Mouse (Mus musculus) megakaryocyte, embryonic 14.5 days (primary cell): Measurements from ENCODE around the gene Gm10260. TPM values are rescaled to one million over a fixed set of nuclear protein-coding genes. Genes with fewer than 3 reads are reported as not detected.

Source experiments
- H3K27me3 ChIP-seq: replicated peaks from 2 replicates; pipeline ENCODE3; 2012; ENCODE audit warnings: inconsistent platforms
- H3K36me3 ChIP-seq: replicated peaks from 2 replicates; pipeline ENCODE3; 2012; ENCODE audit warnings: low read length, inconsistent platforms, mixed read lengths
- H3K4me1 ChIP-seq: 2 replicates; pipeline ENCODE4 v1.6.1; 2012; ENCODE audit warnings: inconsistent platforms
- H3K4me3 ChIP-seq: replicated peaks from 2 replicates; pipeline ENCODE3; 2012; ENCODE audit warnings: moderate library complexity, mild to moderate bottlenecking, inconsistent platforms
- H3K9me3 ChIP-seq: 2 replicates; pipeline ENCODE4 v1.6.1; 2012; ENCODE audit warnings: inconsistent platforms
- FLI1 ChIP-seq: IDR thresholded peaks from 2 replicates; pipeline ENCODE4 v1.6.1; 2012; ENCODE audit warnings: low read length, inconsistent platforms, mixed read lengths
- GATA1 ChIP-seq: IDR thresholded peaks from 3 replicates; pipeline ENCODE4 v1.6.1; 2012; ENCODE audit warnings: mixed read lengths, low read length, inconsistent platforms, borderline replicate concordance
- polyA plus RNA-seq: library from polyadenylated mRNA; stranded (reverse); fragments of >175 nt; gene quantifications from 2 replicates; pipeline ENCODE4 v1.2.3, GENCODE M21; 2012; ENCODE audit warnings: low replicate concordance; ENCODE audit not compliant: insufficient read depth

Gm10260 gene
- 316 and 1,157 TPM in 2 replicates for polyA plus RNA-seq

GRCm38 (mm10) chr13:97760532-97760931 is at the start of gene Gm10260:
Gm10260 (minus strand) TSS chr13:97760632.
- Histone ChIP-seq H3K27me3 (no peaks in the 10 kb centered on the region), H3K4me1 (no peaks in the 10 kb centered on the region), H3K36me3 (no peaks in the 10 kb centered on the region), H3K4me3 (no peak within 1 kb of the TSS), H3K9me3 (peaks cover 17% of the 10 kb centered on the region)
- TF ChIP-seq FLI1 (no peak), GATA1 (no peak)

DNA sequence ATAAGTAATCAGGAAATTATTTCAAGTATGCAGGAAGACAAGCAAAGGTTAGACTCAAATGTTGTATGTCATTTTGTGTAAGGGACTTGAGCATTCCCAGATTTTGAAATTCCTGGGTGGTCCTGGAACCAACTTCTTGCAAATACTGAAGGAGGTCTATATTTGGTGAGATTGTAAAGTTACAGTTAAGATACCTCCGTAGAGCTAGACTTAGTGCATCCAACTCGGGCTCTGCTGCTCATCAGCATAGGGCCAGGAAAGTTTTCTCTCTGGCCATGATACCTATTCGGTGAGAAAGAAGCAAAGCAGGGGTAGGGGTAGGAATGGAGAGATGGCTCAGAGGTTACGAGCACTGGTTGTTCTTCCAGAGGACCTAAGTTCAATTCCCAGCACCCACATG is 49.4 kb upstream of the Gm10260 start:
- no peaks in the 10 kb centered on the region for H3K4me1 ChIP-seq
- H3K27me3 ChIP-seq, result peaks cover 10% of the 10 kb centered on the region
- no peaks in the 10 kb centered on the region for H3K9me3 ChIP-seq
- H3K36me3 ChIP-seq, result no peaks in the 10 kb centered on the region
- no peak for TF ChIP-seq GATA1
- no peak for TF ChIP-seq FLI1
- no peak overlapping the region for H3K4me3 ChIP-seq

DNA sequence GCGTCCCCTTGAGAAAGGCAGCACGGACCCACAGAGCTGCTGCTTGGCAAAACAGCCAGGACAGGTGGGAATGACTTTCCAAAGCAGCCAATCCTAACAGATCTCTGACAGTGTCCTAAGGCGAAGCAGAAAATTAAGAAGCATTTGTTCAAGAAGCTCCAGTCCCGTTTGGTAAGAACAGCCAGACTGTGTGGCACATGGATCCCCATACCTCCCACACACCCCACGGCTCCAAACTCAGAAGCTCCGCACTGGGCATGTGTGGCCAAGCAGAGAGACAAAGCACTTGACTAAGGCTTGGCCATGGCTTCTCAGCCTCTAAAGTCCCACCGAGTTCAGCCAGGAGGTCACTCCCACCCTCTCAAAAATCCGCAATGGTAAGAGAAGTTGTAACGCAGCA is 45.5 kb upstream of the Gm10260 start:
- Histone ChIP-seq H3K27me3 (peaks cover 7% of the 10 kb centered on the region), H3K4me3 (no peak overlapping the region)

DNA sequence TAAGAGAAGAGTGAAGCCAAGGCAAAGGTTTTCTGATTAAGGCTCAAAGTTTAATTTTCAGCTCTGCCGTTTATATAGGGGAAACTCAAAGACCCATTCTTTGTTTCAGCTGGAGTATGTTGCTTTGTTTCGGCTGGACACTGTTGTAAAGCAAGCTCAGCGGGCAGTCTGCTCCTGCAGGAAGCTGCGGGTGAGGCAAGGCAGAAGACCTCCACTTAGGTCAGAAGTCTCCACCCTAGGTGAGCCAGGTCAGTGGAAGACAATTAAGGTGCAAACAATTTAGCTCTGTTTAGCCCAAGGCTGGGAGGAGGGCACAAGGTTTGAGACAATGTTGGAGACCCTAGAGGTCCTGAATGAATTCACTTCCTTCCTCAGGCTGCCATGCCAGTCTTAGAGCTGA is 42.0 kb upstream of the Gm10260 start:
- Histone ChIP-seq H3K36me3 (no peaks in the 10 kb centered on the region), H3K27me3 (peaks cover 13% of the 10 kb centered on the region), H3K4me3 (no peak overlapping the region), H3K9me3 (no peaks in the 10 kb centered on the region), H3K4me1 (peaks cover 21% of the 10 kb centered on the region)
- TF ChIP-seq GATA1 (no peak), FLI1 (no peak)

More for the DNA sequence above, 45.5 kb upstream of the Gm10260 start:
- Histone ChIP-seq H3K4me1 (peaks cover 18% of the 10 kb centered on the region), H3K9me3 (no peaks in the 10 kb centered on the region), H3K36me3 (no peaks in the 10 kb centered on the region)
- TF ChIP-seq GATA1, result no peak
- no peak for TF ChIP-seq FLI1

GRCm38 (mm10) chr13:97797462-97797861 is 37.0 kb upstream of the Gm10260 start:
- peaks cover 14% of the 10 kb centered on the region for H3K27me3 ChIP-seq
- H3K36me3 ChIP-seq, result no peaks in the 10 kb centered on the region
- H3K4me1 ChIP-seq, result peaks cover 12% of the 10 kb centered on the region
- no peaks in the 10 kb centered on the region for H3K9me3 ChIP-seq
- TF ChIP-seq GATA1, result no peak
- TF ChIP-seq FLI1, result no peak
- no peak overlapping the region for H3K4me3 ChIP-seq

DNA sequence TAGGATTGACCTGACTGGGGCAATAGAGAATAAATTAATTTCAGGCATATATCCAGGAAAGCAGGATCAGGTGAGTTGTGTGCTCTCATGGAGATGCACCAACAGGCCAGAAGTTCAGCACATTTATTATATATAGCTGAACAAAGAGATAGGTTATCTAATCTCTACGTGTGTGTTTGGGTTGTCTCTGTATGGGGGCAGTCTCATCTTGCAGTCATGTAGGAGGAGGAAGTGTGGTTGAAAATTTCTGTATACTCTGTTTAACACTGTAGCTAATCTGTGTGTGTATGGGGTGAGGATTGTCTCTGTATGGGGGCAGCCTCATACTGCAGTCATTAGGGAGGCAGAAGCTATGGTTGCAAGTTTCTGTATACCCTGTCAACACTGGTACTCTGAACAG is 34.3 kb upstream of the Gm10260 start:
- peaks cover 3% of the 10 kb centered on the region; the same call in 1 of the 2 replicates for H3K4me1 ChIP-seq
- no peaks in the 10 kb centered on the region for H3K9me3 ChIP-seq
- no peak overlapping the region for H3K4me3 ChIP-seq
- H3K27me3 ChIP-seq, result peaks cover 11% of the 10 kb centered on the region
- TF ChIP-seq GATA1 (no peak), FLI1 (no peak)
- H3K36me3 ChIP-seq, result no peaks in the 10 kb centered on the region

DNA sequence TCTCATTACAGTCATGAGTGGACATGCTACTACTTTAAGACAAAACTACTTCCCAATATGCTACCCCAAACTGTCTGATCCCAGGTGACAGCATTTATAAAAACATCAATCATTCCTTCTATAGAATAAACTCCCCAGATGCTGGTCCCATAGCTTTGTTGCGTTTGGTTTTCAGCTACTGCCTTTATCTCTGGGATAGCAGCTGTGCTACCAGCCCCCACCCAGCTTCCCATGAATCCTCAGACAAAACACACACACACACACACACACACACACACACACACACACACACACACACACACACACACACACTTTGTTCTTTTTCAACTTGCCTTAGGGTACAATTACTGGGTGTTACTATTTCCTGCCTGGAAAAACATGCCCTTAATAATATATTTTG is 33.5 kb upstream of the Gm10260 start:
- Histone ChIP-seq H3K4me1 (peaks cover 8% of the 10 kb centered on the region; the same call in 1 of the 2 replicates), H3K36me3 (no peaks in the 10 kb centered on the region), H3K9me3 (no peaks in the 10 kb centered on the region), H3K4me3 (no peak overlapping the region), H3K27me3 (peaks cover 11% of the 10 kb centered on the region)
- TF ChIP-seq GATA1 (no peak), FLI1 (no peak)

- no peaks in the 10 kb centered on the region for H3K9me3 ChIP-seq
- H3K27me3 ChIP-seq, result peaks cover 5% of the 10 kb centered on the region
- peaks cover 17% of the 10 kb centered on the region; the same call in 1 of the 2 replicates for H3K4me1 ChIP-seq
- TF ChIP-seq FLI1, result no peak
- no peak for TF ChIP-seq GATA1
- no peak overlapping the region for H3K4me3 ChIP-seq
- H3K36me3 ChIP-seq, result no peaks in the 10 kb centered on the region
Measured at GRCm38 (mm10) chr13:97791664-97792063, 31.2 kb upstream of the Gm10260 start.

DNA sequence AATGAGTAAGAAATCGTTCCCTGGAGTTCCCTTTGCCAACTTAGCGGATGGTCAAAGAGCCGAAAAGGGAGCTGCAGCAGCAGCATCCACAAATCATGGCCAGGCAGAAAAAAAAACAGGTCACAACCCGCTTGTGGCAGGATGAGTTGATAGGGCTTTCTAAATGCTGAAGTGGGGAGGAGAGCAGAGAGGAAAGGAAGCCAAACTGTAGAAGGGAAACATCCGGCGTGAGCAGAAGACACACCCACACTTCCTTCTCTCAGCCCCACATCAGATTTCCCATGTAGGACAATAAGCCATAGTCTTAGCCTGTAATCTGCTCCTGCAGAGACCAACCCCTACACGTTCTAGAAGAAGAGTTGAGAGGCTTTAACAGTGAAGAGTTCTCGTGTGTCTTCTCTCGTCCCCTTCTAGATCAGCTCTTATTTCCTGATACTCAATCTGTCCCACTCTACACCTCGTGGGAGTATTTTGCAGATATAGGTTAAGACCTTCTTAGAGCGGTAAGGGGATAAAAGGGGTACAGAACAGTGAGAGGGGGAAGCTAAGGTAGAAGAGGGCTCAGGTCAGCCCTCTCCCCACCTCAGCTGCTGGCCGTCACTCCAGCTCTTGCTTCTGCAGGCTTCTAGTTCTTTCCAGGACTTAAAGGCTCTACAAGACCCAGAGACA is 29.5 kb upstream of the Gm10260 start:
- TF ChIP-seq GATA1, result no peak
- TF ChIP-seq FLI1, result no peak
- no peaks in the 10 kb centered on the region for H3K9me3 ChIP-seq

GRCm38 (mm10) chr13:97785167-97785835 is 24.9 kb upstream of the Gm10260 start:
- TF ChIP-seq FLI1, result no peak
- no peak for TF ChIP-seq GATA1
- peaks cover 3% of the 10 kb centered on the region for H3K27me3 ChIP-seq
- H3K9me3 ChIP-seq, result no peaks in the 10 kb centered on the region

More for the DNA sequence above, 29.5 kb upstream of the Gm10260 start:
- Histone ChIP-seq H3K27me3 (no peaks in the 10 kb centered on the region), H3K4me1 (peaks cover 17% of the 10 kb centered on the region; the same call in 1 of the 2 replicates), H3K4me3 (no peak overlapping the region), H3K36me3 (no peaks in the 10 kb centered on the region)

More at GRCm38 (mm10) chr13:97785167-97785835, 24.9 kb upstream of the Gm10260 start:
- H3K36me3 ChIP-seq, result no peaks in the 10 kb centered on the region
- no peak overlapping the region for H3K4me3 ChIP-seq
- H3K4me1 ChIP-seq, result peaks cover 30% of the 10 kb centered on the region
